10 mouse cellular contexts compared by ENCODE assay signal in the genomic region with DNA sequence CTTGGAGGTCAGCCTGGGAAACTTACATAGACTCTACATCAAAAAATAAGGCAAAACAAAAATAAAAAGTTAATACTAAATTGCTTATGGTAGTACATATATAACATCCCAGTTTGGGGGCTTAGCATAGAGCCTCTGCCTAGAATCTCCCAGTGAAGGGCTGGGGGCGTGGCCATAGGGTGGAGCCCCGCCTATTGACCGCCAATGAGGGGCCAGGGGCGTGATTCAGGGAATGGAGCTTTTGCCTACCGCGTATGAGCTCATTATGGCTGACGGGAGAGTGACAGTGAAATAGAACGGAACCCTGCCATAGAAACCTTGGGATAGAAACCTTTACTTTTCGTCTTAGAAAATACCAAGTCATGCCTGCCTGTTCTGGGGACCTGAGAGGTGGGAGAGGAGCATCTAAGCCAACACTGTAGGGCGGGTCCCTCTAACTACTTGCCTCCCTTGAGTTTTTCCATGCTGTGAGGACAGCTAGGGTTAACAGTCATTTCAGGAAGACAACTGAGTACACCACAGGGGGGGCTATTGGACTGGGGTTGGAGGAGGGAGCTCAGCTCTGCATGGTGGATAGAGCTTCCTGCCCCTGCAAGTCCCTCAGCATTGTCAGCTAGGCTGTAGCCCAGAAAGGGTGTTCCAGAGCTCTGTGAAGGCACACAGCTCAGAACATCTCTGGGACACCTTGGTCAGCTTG. TPM values are rescaled to one million over a fixed set of nuclear protein-coding genes. Genes with fewer than 3 reads are reported as not detected.
DNase-seq lines count a peak whose midpoint lies in the region; ATAC-seq and TF ChIP-seq lines count a peak whose summit lies in the region.
"Had no signal": no experiment of that assay in that cellular context is flagged by ENCODE, and none has a peak within 500 bp of the region (broad histone marks: within the 10 kb centered on the region; RNA-seq: fewer than 3 reads in every experiment).

No protein-coding gene starts in this region.

- peaks cover 18% of the 10 kb centered on the region for H3K4me1 ChIP-seq in heart, embryonic 10.5 days
- H3K4me1 ChIP-seq in midbrain, postnatal 0 days (ENCODE audit: insufficient read depth, low read length): no peaks in the 10 kb centered on the region; the same call in 1 of the 2 replicates
- H3K4me1 ChIP-seq in midbrain, embryonic 15.5 days: peaks cover 11% of the 10 kb centered on the region
- H3K4me1 ChIP-seq in stomach, postnatal 0 days (replicated peaks; ENCODE audit: control insufficient read depth, insufficient read depth): no peaks in the 10 kb centered on the region

- H3K4me2 ChIP-seq in midbrain, postnatal 0 days (ENCODE audit: low read depth, low read length, poor library complexity, severe bottlenecking): no peak overlapping the region
- H3K4me2 ChIP-seq in midbrain, embryonic 15.5 days: no peak overlapping the region
- H3K4me2 ChIP-seq in stomach, postnatal 0 days (replicated peaks; ENCODE audit: low read depth): no peak overlapping the region
- H3K4me2 ChIP-seq: limb, embryonic 13.5 days had no signal

- H3K4me3 ChIP-seq in heart, embryonic 10.5 days: no peak overlapping the region
- H3K4me3 ChIP-seq in midbrain, postnatal 0 days (ENCODE audit: low read depth, low read length): no peak overlapping the region
- no peak overlapping the region for H3K4me3 ChIP-seq in midbrain, embryonic 15.5 days
- H3K4me3 ChIP-seq in stomach, postnatal 0 days (ENCODE audit: low read depth, low read length): no peak overlapping the region
- H3K4me3 ChIP-seq: limb, embryonic 13.5 days had no signal

- no peaks in the 10 kb centered on the region for H3K36me3 ChIP-seq in heart, embryonic 10.5 days
- H3K36me3 ChIP-seq in midbrain, postnatal 0 days (ENCODE audit: insufficient read depth, low read length): no peaks in the 10 kb centered on the region
- no peaks in the 10 kb centered on the region for H3K36me3 ChIP-seq in midbrain, embryonic 15.5 days (replicated peaks)
- no peaks in the 10 kb centered on the region for H3K36me3 ChIP-seq in stomach, postnatal 0 days (ENCODE audit: control insufficient read depth, insufficient read depth, low read length)

- H3K27ac ChIP-seq in heart, embryonic 10.5 days: no peak overlapping the region
- H3K27ac ChIP-seq in midbrain, postnatal 0 days (ENCODE audit: low read depth, low read length): no peak overlapping the region
- H3K27ac ChIP-seq in midbrain, embryonic 15.5 days: no peak overlapping the region
- no peak overlapping the region for H3K27ac ChIP-seq in stomach, postnatal 0 days (replicated peaks)
- H3K27ac ChIP-seq: limb, embryonic 13.5 days had no signal

- no peak overlapping the region for H3K9ac ChIP-seq in midbrain, postnatal 0 days (replicated peaks; ENCODE audit: low read length, poor library complexity, severe bottlenecking)
- H3K9ac ChIP-seq in midbrain, embryonic 15.5 days: no peak overlapping the region
- no peak overlapping the region for H3K9ac ChIP-seq in stomach, postnatal 0 days (ENCODE audit: low read length)
- H3K9ac ChIP-seq: limb, embryonic 13.5 days had no signal

- no peaks in the 10 kb centered on the region for H3K9me3 ChIP-seq in heart, embryonic 10.5 days
- H3K9me3 ChIP-seq in midbrain, postnatal 0 days (ENCODE audit: low read length): no peaks in the 10 kb centered on the region
- H3K9me3 ChIP-seq in midbrain, embryonic 15.5 days: no peaks in the 10 kb centered on the region
- H3K9me3 ChIP-seq in stomach, postnatal 0 days (ENCODE audit: control insufficient read depth, low read length): no peaks in the 10 kb centered on the region
- H3K9me3 ChIP-seq: limb, embryonic 13.5 days had no signal

- TF ChIP-seq CTCF in midbrain, postnatal 0 days (IDR thresholded peaks at IDR 0.05): no peak
- TF ChIP-seq CTCF in stomach, postnatal 0 days (IDR thresholded peaks at IDR 0.05; ENCODE audit: low read depth): 0 out of 2 replicates have a peak, but pooled peaks have one; percentile 11

- ATAC-seq in midbrain, postnatal 0 days (ENCODE audit: low FRiP score): no peak
- ATAC-seq in midbrain, embryonic 15.5 days (replicated peaks): no peak
- ATAC-seq in stomach, postnatal 0 days (ENCODE audit: low FRiP score, low TSS enrichment): no peak

- DNase-seq in heart, embryonic 10.5 days (ENCODE audit: low spot score): peak; percentile 80
- DNase-seq in heart, adult 9 months (ENCODE audit: low spot score in 2 of 2): no peak
- DNase-seq in midbrain, postnatal 0 days (ENCODE audit: low spot score): peak; percentile 17
- peak; percentile 36 for DNase-seq in embryo, embryonic 9.5 days (ENCODE audit: extremely low spot score)
- DNase-seq in stomach, postnatal 0 days (ENCODE audit: low spot score): no peak
- DNase-seq in layer of hippocampus, adult 9-11 months: no peak
- no peak for DNase-seq in gastrocnemius, postnatal 10 days
- DNase-seq: gastrocnemius, postnatal 14 days had no signal

- WGBS in heart, embryonic 10.5 days: 1% methylated on average over 10 of the region's 10 CpGs
- WGBS in midbrain, postnatal 0 days: 8% methylated on average over 10 of the region's 10 CpGs
- WGBS in midbrain, embryonic 15.5 days: 8% methylated on average over 10 of the region's 10 CpGs
- WGBS in stomach, postnatal 0 days: 11% methylated on average over 10 of the region's 10 CpGs

- no peak for TF ChIP-seq EP300 in stomach, postnatal 0 days (optimal IDR thresholded peaks at IDR 0.05)

- peaks cover 16% of the 10 kb centered on the region; the same call in 1 of the 2 replicates for H3K27me3 ChIP-seq in heart, embryonic 10.5 days (ENCODE audit: insufficient read depth, poor library complexity, severe bottlenecking)
- no peaks in the 10 kb centered on the region for H3K27me3 ChIP-seq in midbrain, postnatal 0 days (ENCODE audit: insufficient read depth, low read length)
- 0 out of 2 replicates have a peak, but pooled peaks cover 3% of the 10 kb centered on the region for H3K27me3 ChIP-seq in midbrain, embryonic 15.5 days (replicated peaks)
- no peaks in the 10 kb centered on the region for H3K27me3 ChIP-seq in stomach, postnatal 0 days (ENCODE audit: control insufficient read depth, insufficient read depth, low read length)

RNA-seq across cellular contexts. Expression of gene Tnfsf9, which starts 5.3 kb away (rescaled TPM):
- 5.7 and 7.0 TPM in 2 replicates for polyA plus RNA-seq in heart, embryonic 10.5 days (2016; fragmentation: Nextera tagmentation; extraction: Ambion mirVana)
- total RNA-seq in midbrain, postnatal 0 days (2014; rRNA removed): 2.2 and 3.8 TPM in 2 replicates
- polyA plus RNA-seq in midbrain, postnatal 0 days (2015; fragmentation: Nextera tagmentation; extraction: Ambion mirVana): 3.6 and 4.5 TPM in 2 replicates
- polyA plus RNA-seq in midbrain, embryonic 15.5 days (2015; fragmentation: Nextera tagmentation; extraction: Ambion mirVana): 7.4 and 8.1 TPM in 2 replicates
- 2.3 and 3.5 TPM in 2 replicates for polyA plus RNA-seq in stomach, postnatal 0 days (2015; fragmentation: Nextera tagmentation; extraction: Ambion mirVana)
- under 1 TPM; 0.42 to 0.95 TPM for total RNA-seq in gastrocnemius, postnatal 10 days (2021)

RNA-seq across cellular contexts. Expression of gene Tubb4a, which starts 12.2 kb away (rescaled TPM):
- 9.1 and 14.7 TPM in 2 replicates for polyA plus RNA-seq in heart, embryonic 10.5 days (2016; fragmentation: Nextera tagmentation; extraction: Ambion mirVana)
- total RNA-seq in midbrain, postnatal 0 days (2014; rRNA removed): 186 and 206 TPM in 2 replicates
- polyA plus RNA-seq in midbrain, postnatal 0 days (2015; fragmentation: Nextera tagmentation; extraction: Ambion mirVana): 408 and 417 TPM in 2 replicates
- polyA plus RNA-seq in midbrain, embryonic 15.5 days (2015; fragmentation: Nextera tagmentation; extraction: Ambion mirVana): 388 and 395 TPM in 2 replicates
- polyA plus RNA-seq in stomach, postnatal 0 days (2015; fragmentation: Nextera tagmentation; extraction: Ambion mirVana): 9.5 and 11.5 TPM in 2 replicates
- total RNA-seq in gastrocnemius, postnatal 10 days (2021): 1 to 10 TPM; 4.2 to 4.6 TPM

RNA-seq across cellular contexts. Expression of gene Dennd1c, which starts 21.5 kb away (rescaled TPM):
- polyA plus RNA-seq in heart, embryonic 10.5 days (2016; fragmentation: Nextera tagmentation; extraction: Ambion mirVana): 0.68 and 2.2 TPM in 2 replicates
- 0.27 and 1.0 TPM in 2 replicates for total RNA-seq in midbrain, postnatal 0 days (2014; rRNA removed)
- 1.9 and 2.3 TPM in 2 replicates for polyA plus RNA-seq in midbrain, postnatal 0 days (2015; fragmentation: Nextera tagmentation; extraction: Ambion mirVana)
- polyA plus RNA-seq in midbrain, embryonic 15.5 days (2015; fragmentation: Nextera tagmentation; extraction: Ambion mirVana): 5.8 TPM in 2 replicates
- polyA plus RNA-seq in stomach, postnatal 0 days (2015; fragmentation: Nextera tagmentation; extraction: Ambion mirVana): 2.4 and 2.8 TPM in 2 replicates
- total RNA-seq in gastrocnemius, postnatal 10 days (2021): under 1 TPM; 0.52 to 0.79 TPM

RNA-seq across cellular contexts. Expression of gene Slc25a23, which starts 40.1 kb away (rescaled TPM):
- 8.6 and 8.7 TPM in 2 replicates for polyA plus RNA-seq in heart, embryonic 10.5 days (2016; fragmentation: Nextera tagmentation; extraction: Ambion mirVana)
- 109 and 146 TPM in 2 replicates for total RNA-seq in midbrain, postnatal 0 days (2014; rRNA removed)
- 42.9 and 44.5 TPM in 2 replicates for polyA plus RNA-seq in midbrain, postnatal 0 days (2015; fragmentation: Nextera tagmentation; extraction: Ambion mirVana)
- polyA plus RNA-seq in midbrain, embryonic 15.5 days (2015; fragmentation: Nextera tagmentation; extraction: Ambion mirVana): 42.5 TPM in 2 replicates
- 3.1 and 4.2 TPM in 2 replicates for polyA plus RNA-seq in stomach, postnatal 0 days (2015; fragmentation: Nextera tagmentation; extraction: Ambion mirVana)
- 10 to 100 TPM; 42.1 to 50.9 TPM for total RNA-seq in gastrocnemius, postnatal 10 days (2021)

RNA-seq across cellular contexts. Expression of gene Crb3, which starts 40.9 kb away (rescaled TPM):
- polyA plus RNA-seq in heart, embryonic 10.5 days (2016; fragmentation: Nextera tagmentation; extraction: Ambion mirVana): 0.65 and 3.6 TPM in 2 replicates
- total RNA-seq in midbrain, postnatal 0 days (2014; rRNA removed): 6.2 and 8.5 TPM in 2 replicates
- polyA plus RNA-seq in midbrain, postnatal 0 days (2015; fragmentation: Nextera tagmentation; extraction: Ambion mirVana): 3.5 and 5.1 TPM in 2 replicates
- 1.5 and 2.0 TPM in 2 replicates for polyA plus RNA-seq in midbrain, embryonic 15.5 days (2015; fragmentation: Nextera tagmentation; extraction: Ambion mirVana)
- polyA plus RNA-seq in stomach, postnatal 0 days (2015; fragmentation: Nextera tagmentation; extraction: Ambion mirVana): 74.9 and 82.7 TPM in 2 replicates
- total RNA-seq in gastrocnemius, postnatal 10 days (2021): under 1 TPM; 0.54 to 0.81 TPM

Comparison
In these comparisons a context has a peak if more than half of its experiments do, and no peak if none do; other contexts are left out.
1. DNase-seq: peak in heart, embryonic 10.5 days (single experiment), midbrain, postnatal 0 days (single experiment) and embryo, embryonic 9.5 days (single experiment); none in heart, adult 9 months (0 of 2), stomach, postnatal 0 days (single experiment), layer of hippocampus, adult 9-11 months (single experiment) and gastrocnemius, postnatal 10 days (single experiment).
2. RNA of gene Tubb4a, which starts 12.2 kb away (polyA plus RNA-seq): 408 to 417 TPM in midbrain, postnatal 0 days and 388 to 395 TPM in midbrain, embryonic 15.5 days; 9.1 to 14.7 TPM in heart, embryonic 10.5 days and 9.5 to 11.5 TPM in stomach, postnatal 0 days; every median in the first group is over 10 times any median in the second.